Mouse (Mus musculus): ENCODE results near the gene Pip5k1c. TPM values are rescaled to one million over a fixed set of nuclear protein-coding genes. Genes with fewer than 3 reads are reported as not detected.
A peak's percentile ranks its signal among the peaks of the same experiment; 100 is the strongest.

Gene Pip5k1c
- total and polyA plus RNA-seq, 2 experiments from 2014 or later, result 21.4 to 38.5 TPM

- ATAC-seq (ENCODE audit: insufficient read depth, low read depth) (no peak), DNase-seq (ENCODE audit: low spot score) (no peak)
- Histone ChIP-seq H3K27ac (ENCODE audit: low read depth) (no peak overlapping the region), H3K27me3 (ENCODE audit: control insufficient read depth, insufficient read depth, low read length) (peaks cover 19% of the 10 kb centered on the region), H3K4me3 (ENCODE audit: low read depth, low read length) (no peak overlapping the region), H3K9ac (replicated peaks; ENCODE audit: low read depth, low read length) (no peak overlapping the region), H3K9me3 (replicated peaks; ENCODE audit: control insufficient read depth, low read length) (no peaks in the 10 kb centered on the region), H3K4me2 (ENCODE audit: low read depth, low read length) (no peak overlapping the region), H3K36me3 (replicated peaks; ENCODE audit: control insufficient read depth, insufficient read depth, low read length) (peaks cover 24% of the 10 kb centered on the region), H3K4me1 (ENCODE audit: control insufficient read depth, insufficient read depth) (peaks cover 13% of the 10 kb centered on the region)
- no peak for TF ChIP-seq EP300 (IDR thresholded peaks at IDR 0.05; ENCODE audit: low read depth)
- peak; percentile 11; the same call in 1 of the 2 replicates for TF ChIP-seq CTCF (IDR thresholded peaks at IDR 0.05; ENCODE audit: low read depth)
- 34% methylated on average over 54 of the region's 55 CpGs for WGBS
Measured at GRCm38 (mm10) chr10:81346453-81347067, 53.8 kb downstream of the Pip5k1c start.

GRCm38 (mm10) chr10:81349146-81349545, 56.4 kb downstream of the Pip5k1c start:
- Histone ChIP-seq H3K4me2 (ENCODE audit: low read depth, low read length) (peak overlapping the region; percentile 94), H3K4me1 (ENCODE audit: control insufficient read depth, insufficient read depth) (peaks cover 13% of the 10 kb centered on the region), H3K4me3 (ENCODE audit: low read depth, low read length) (peak overlapping the region; percentile 86), H3K36me3 (replicated peaks; ENCODE audit: control insufficient read depth, insufficient read depth, low read length) (peaks cover 24% of the 10 kb centered on the region), H3K9ac (replicated peaks; ENCODE audit: low read depth, low read length) (peak overlapping the region; percentile 77), H3K9me3 (replicated peaks; ENCODE audit: control insufficient read depth, low read length) (no peaks in the 10 kb centered on the region), H3K27me3 (ENCODE audit: control insufficient read depth, insufficient read depth, low read length) (no peaks in the 10 kb centered on the region), H3K27ac (ENCODE audit: low read depth) (0 out of 2 replicates have a peak overlapping the region, but pooled peaks have one; percentile 87)
- no peak for ATAC-seq (ENCODE audit: insufficient read depth, low read depth)
- no peak for TF ChIP-seq CTCF (IDR thresholded peaks at IDR 0.05; ENCODE audit: low read depth)
- no peak for TF ChIP-seq EP300 (IDR thresholded peaks at IDR 0.05; ENCODE audit: low read depth)
- DNase-seq (ENCODE audit: low spot score), result no peak
- WGBS, result 12% methylated on average over 12 of the region's 12 CpGs

- Histone ChIP-seq H3K4me2 (ENCODE audit: low read depth, low read length) (peak overlapping the region; percentile 94), H3K4me3 (ENCODE audit: low read depth, low read length) (peak overlapping the region; percentile 86), H3K36me3 (replicated peaks; ENCODE audit: control insufficient read depth, insufficient read depth, low read length) (peaks cover 24% of the 10 kb centered on the region), H3K4me1 (ENCODE audit: control insufficient read depth, insufficient read depth) (peaks cover 13% of the 10 kb centered on the region), H3K9ac (replicated peaks; ENCODE audit: low read depth, low read length) (peak overlapping the region; percentile 77), H3K27me3 (ENCODE audit: control insufficient read depth, insufficient read depth, low read length) (no peaks in the 10 kb centered on the region), H3K9me3 (replicated peaks; ENCODE audit: control insufficient read depth, low read length) (no peaks in the 10 kb centered on the region), H3K27ac (ENCODE audit: low read depth) (peak overlapping the region; percentile 87)
- ATAC-seq (ENCODE audit: insufficient read depth, low read depth) (no peak), DNase-seq (ENCODE audit: low spot score) (no peak)
- 1% methylated on average over 28 of the region's 29 CpGs for WGBS
- TF ChIP-seq CTCF (IDR thresholded peaks at IDR 0.05; ENCODE audit: low read depth) (no peak), EP300 (IDR thresholded peaks at IDR 0.05; ENCODE audit: low read depth) (no peak)
Measured at GRCm38 (mm10) chr10:81349961-81350350, 57.2 kb downstream of the Pip5k1c start.

- DNase-seq (ENCODE audit: low spot score) (peak; percentile 98), ATAC-seq (ENCODE audit: insufficient read depth, low read depth) (peak; percentile 95)
- under 1% methylated on average over 54 of the region's 54 CpGs for WGBS
- Histone ChIP-seq H3K4me3 (ENCODE audit: low read depth, low read length) (peak within 1 kb of the TSS; percentile 86), H3K9ac (replicated peaks; ENCODE audit: low read depth, low read length) (peak within 1 kb of the TSS; percentile 77), H3K9me3 (replicated peaks; ENCODE audit: control insufficient read depth, low read length) (no peaks in the 10 kb centered on the region), H3K27ac (ENCODE audit: low read depth) (peak within 1 kb of the TSS; percentile 87), H3K4me1 (ENCODE audit: control insufficient read depth, insufficient read depth) (peaks cover 13% of the 10 kb centered on the region), H3K36me3 (replicated peaks; ENCODE audit: control insufficient read depth, insufficient read depth, low read length) (peaks cover 24% of the 10 kb centered on the region), H3K27me3 (ENCODE audit: control insufficient read depth, insufficient read depth, low read length) (no peaks in the 10 kb centered on the region), H3K4me2 (ENCODE audit: low read depth, low read length) (peak within 1 kb of the TSS; percentile 94)
- TF ChIP-seq EP300 (IDR thresholded peaks at IDR 0.05; ENCODE audit: low read depth), result no peak
- peak; percentile 77 for TF ChIP-seq CTCF (IDR thresholded peaks at IDR 0.05; ENCODE audit: low read depth)
Measured at GRCm38 (mm10) chr10:81350351-81351063, 57.7 kb downstream of the Pip5k1c start, which contains the start of gene Hmg20b. TSS of gene Hmg20b (minus strand) at chr10:81350480.

GRCm38 (mm10) chr10:81351678-81352291, 59.0 kb downstream of the Pip5k1c start:
- no peaks in the 10 kb centered on the region for H3K27me3 ChIP-seq (ENCODE audit: control insufficient read depth, insufficient read depth, low read length)
- H3K4me3 ChIP-seq (ENCODE audit: low read depth, low read length), result no peak overlapping the region
- no peak for ATAC-seq (ENCODE audit: insufficient read depth, low read depth)
- no peak overlapping the region; the same call in 1 of the 2 replicates for H3K27ac ChIP-seq (ENCODE audit: low read depth)
- no peak overlapping the region for H3K9ac ChIP-seq (replicated peaks; ENCODE audit: low read depth, low read length)
- 17% methylated on average over 9 of the region's 9 CpGs for WGBS
- H3K4me1 ChIP-seq (ENCODE audit: control insufficient read depth, insufficient read depth), result peaks cover 12% of the 10 kb centered on the region
- peaks cover 15% of the 10 kb centered on the region for H3K36me3 ChIP-seq (replicated peaks; ENCODE audit: control insufficient read depth, insufficient read depth, low read length)
- H3K4me2 ChIP-seq (ENCODE audit: low read depth, low read length), result no peak overlapping the region
- TF ChIP-seq EP300 (IDR thresholded peaks at IDR 0.05; ENCODE audit: low read depth) (no peak), CTCF (IDR thresholded peaks at IDR 0.05; ENCODE audit: low read depth) (no peak)
- DNase-seq (ENCODE audit: low spot score), result no peak
- no peaks in the 10 kb centered on the region for H3K9me3 ChIP-seq (replicated peaks; ENCODE audit: control insufficient read depth, low read length)

Measured in heart, postnatal 0 days (tissue).